Mouse (Mus musculus) hematopoietic multipotent progenitor cell, adult 10-12 weeks (in vitro differentiated cells): ENCODE results near the gene 1810009A15Rik. TPM values are rescaled to one million over a fixed set of nuclear protein-coding genes. Genes with fewer than 3 reads are reported as not detected.

ENCODE experiments used
- polyA plus RNA-seq: library from polyadenylated mRNA; stranded (reverse); fragments of >175 nt; gene quantifications from 2 replicates; pipeline ENCODE4 v1.2.3, GENCODE M21; 2012; ENCODE audit warnings: low replicate concordance

The 1810009A15Rik gene
- polyA plus RNA-seq, result 10.0 and 58.5 TPM in 2 replicates

GRCm38 (mm10) chr19:8888511-8889385, at the start of gene 1810009A15Rik, which contains the start of gene Gm49416:
Gene 1810009A15Rik (plus strand): TSS chr19:8888853.
Gene Gm49416 (plus strand): TSS chr19:8888926.

GRCm38 (mm10) chr19:8839103-8839907, 49.3 kb upstream of the 1810009A15Rik start, which contains the start of gene Gng3:
Gene Gng3 (minus strand): TSS chr19:8839194.

GRCm38 (mm10) chr19:8850402-8850901, 38.2 kb upstream of the 1810009A15Rik start, which contains the start of gene Lrrn4cl:
Gene Lrrn4cl (plus strand): TSS chr19:8850768.

GRCm38 (mm10) chr19:8871267-8872186, 17.1 kb upstream of the 1810009A15Rik start, which contains the start of gene Ubxn1:
Gene Ubxn1 (plus strand): TSS chr19:8871496.

GRCm38 (mm10) chr19:8880311-8881033, 8.2 kb upstream of the 1810009A15Rik start, which contains the start of gene Uqcc3:
Gene Uqcc3 (minus strand): TSS chr19:8880923.

GRCm38 (mm10) chr19:8883616-8884015, 5.0 kb upstream of the 1810009A15Rik start, which contains the start of the genes Lbhd1 and Gm49403:
Gene Lbhd1 (plus strand): TSS chr19:8883732.
Gene Gm49403 (plus strand): TSS chr19:8883930.

GRCm38 (mm10) chr19:8892829-8893766, 4.4 kb downstream of the 1810009A15Rik start, which contains the start of gene Ints5:
Gene Ints5 (plus strand): TSS chr19:8893005.

GRCm38 (mm10) chr19:8897865-8898495, 9.3 kb downstream of the 1810009A15Rik start, which contains the start of gene Ganab:
Gene Ganab (plus strand): TSS chr19:8898071.

GRCm38 (mm10) chr19:8920073-8920736, 31.6 kb downstream of the 1810009A15Rik start, which contains the start of gene B3gat3:
Gene B3gat3 (plus strand): TSS chr19:8920374.

GRCm38 (mm10) chr19:8929224-8930088, 40.8 kb downstream of the 1810009A15Rik start, which contains the start of the genes Rom1 and Eml3:
Gene Rom1 (minus strand): TSS chr19:8929356.
Gene Eml3 (plus strand): TSS chr19:8929552.

Other genes with a start within 250 kb of the 1810009A15Rik start
- gene Chrm1, start 225.1 kb upstream of the 1810009A15Rik start, polyA plus RNA-seq, result not detected in 2 replicates
- gene Slc3a2, start 165.5 kb upstream of the 1810009A15Rik start, polyA plus RNA-seq, result 87.6 and 107 TPM in 2 replicates
- 14.1 and 19.6 TPM in 2 replicates for gene Wdr74, start 153.0 kb upstream of the 1810009A15Rik start, polyA plus RNA-seq
- gene 1700092M07Rik, start 148.1 kb upstream of the 1810009A15Rik start, polyA plus RNA-seq, result 0.47 TPM in 1 of 2 replicates, not detected in the other
- gene Stx5a, start 147.4 kb upstream of the 1810009A15Rik start, polyA plus RNA-seq, result 33.5 and 37.6 TPM in 2 replicates
- 85.7 and 111 TPM in 2 replicates for gene Nxf1, start 131.8 kb upstream of the 1810009A15Rik start, polyA plus RNA-seq
- 40.2 and 65.2 TPM in 2 replicates for gene Tmem223, start 117.9 kb upstream of the 1810009A15Rik start, polyA plus RNA-seq
- 27.4 and 93.5 TPM in 2 replicates for gene Tmem179b, start 114.4 kb upstream of the 1810009A15Rik start, polyA plus RNA-seq
- 18.5 and 32.1 TPM in 2 replicates for gene Taf6l, start 102.4 kb upstream of the 1810009A15Rik start, polyA plus RNA-seq
- gene Polr2g, start 90.3 kb upstream of the 1810009A15Rik start, polyA plus RNA-seq, result 6.5 and 12.8 TPM in 2 replicates
- gene Zbtb3, start 86.3 kb upstream of the 1810009A15Rik start, polyA plus RNA-seq, result 1.5 and 2.5 TPM in 2 replicates
- gene Ttc9c, start 69.5 kb upstream of the 1810009A15Rik start, polyA plus RNA-seq, result 6.1 and 6.4 TPM in 2 replicates
- 83.1 and 207 TPM in 2 replicates for gene Hnrnpul2, start 68.8 kb upstream of the 1810009A15Rik start, polyA plus RNA-seq
- gene AC129217.1, start 59.1 kb upstream of the 1810009A15Rik start, polyA plus RNA-seq, result 71.4 and 191 TPM in 2 replicates
- 65.8 and 85.4 TPM in 2 replicates for gene Bscl2, start 51.4 kb upstream of the 1810009A15Rik start, polyA plus RNA-seq
- 0.07 and 0.16 TPM in 2 replicates for gene Gng3, start 49.7 kb upstream of the 1810009A15Rik start, polyA plus RNA-seq
- gene Lrrn4cl, start 38.1 kb upstream of the 1810009A15Rik start, polyA plus RNA-seq, result 0.12 TPM in 1 of 2 replicates, not detected in the other
- 106 and 169 TPM in 2 replicates for gene Ubxn1, start 17.4 kb upstream of the 1810009A15Rik start, polyA plus RNA-seq
- gene Uqcc3, start 7.9 kb upstream of the 1810009A15Rik start, polyA plus RNA-seq, result 39.7 and 52.0 TPM in 2 replicates
- 0.17 and 0.48 TPM in 2 replicates for gene Lbhd1, start 5.1 kb upstream of the 1810009A15Rik start, polyA plus RNA-seq
- not detected in 2 replicates for gene Gm49403, start 4.9 kb upstream of the 1810009A15Rik start, polyA plus RNA-seq
- 5.1 TPM in 1 of 2 replicates, not detected in the other for gene Gm49416, start 73 bp downstream of the 1810009A15Rik start, polyA plus RNA-seq
- 30.0 and 30.8 TPM in 2 replicates for gene Ints5, start 4.2 kb downstream of the 1810009A15Rik start, polyA plus RNA-seq
- 45.2 and 49.2 TPM in 2 replicates for gene Ganab, start 9.2 kb downstream of the 1810009A15Rik start, polyA plus RNA-seq
- 169 and 181 TPM in 2 replicates for gene B3gat3, start 31.5 kb downstream of the 1810009A15Rik start, polyA plus RNA-seq
- 13.0 and 33.9 TPM in 2 replicates for gene Rom1, start 40.5 kb downstream of the 1810009A15Rik start, polyA plus RNA-seq
- 90.5 and 184 TPM in 2 replicates for gene Eml3, start 40.7 kb downstream of the 1810009A15Rik start, polyA plus RNA-seq
- gene Mta2, start 53.0 kb downstream of the 1810009A15Rik start, polyA plus RNA-seq, result 55.2 and 56.3 TPM in 2 replicates
- 33.0 and 33.4 TPM in 2 replicates for gene Tut1, start 65.0 kb downstream of the 1810009A15Rik start, polyA plus RNA-seq
- 21.6 and 58.7 TPM in 2 replicates for gene Eef1g, start 78.2 kb downstream of the 1810009A15Rik start, polyA plus RNA-seq
- gene Ahnak, start 100.4 kb downstream of the 1810009A15Rik start, polyA plus RNA-seq, result 112 and 248 TPM in 2 replicates
- gene Scgb1a1, start 199.1 kb downstream of the 1810009A15Rik start, polyA plus RNA-seq, result not detected in 2 replicates
- gene Asrgl1, start 246.8 kb downstream of the 1810009A15Rik start, polyA plus RNA-seq, result 37.7 and 75.7 TPM in 2 replicates